Mouse (Mus musculus): ENCODE results near the gene Cds2.

GRCm38 (mm10) chr2:132323541-132323940 lies 60.6 kb downstream of the Cds2 start:
- TF ChIP-seq ZNF384 (IDR thresholded peaks at IDR 0.05; ENCODE audit: low read depth, low read length) (no peak), CHD2 (IDR thresholded peaks at IDR 0.05; ENCODE audit: low read depth, low read length) (no peak)

Data from ES-E14 (cell line).